Mouse (Mus musculus) liver (tissue): Measurements from ENCODE around the gene Rassf5.

Experiments used
- DNase-seq: peaks from one replicate; pipeline ENCODE4 v3.0.0-alpha.2; 2020; ENCODE audit warnings: mixed read lengths

The Rassf5 gene

GRCm38 (mm10) chr1:131207531-131207930 lies 37.5 kb downstream of the Rassf5 start:
- DNase-seq = peak; percentile 68

GRCm38 (mm10) chr1:131206342-131206741 lies 38.7 kb downstream of the Rassf5 start:
- DNase-seq = no peak

DNA sequence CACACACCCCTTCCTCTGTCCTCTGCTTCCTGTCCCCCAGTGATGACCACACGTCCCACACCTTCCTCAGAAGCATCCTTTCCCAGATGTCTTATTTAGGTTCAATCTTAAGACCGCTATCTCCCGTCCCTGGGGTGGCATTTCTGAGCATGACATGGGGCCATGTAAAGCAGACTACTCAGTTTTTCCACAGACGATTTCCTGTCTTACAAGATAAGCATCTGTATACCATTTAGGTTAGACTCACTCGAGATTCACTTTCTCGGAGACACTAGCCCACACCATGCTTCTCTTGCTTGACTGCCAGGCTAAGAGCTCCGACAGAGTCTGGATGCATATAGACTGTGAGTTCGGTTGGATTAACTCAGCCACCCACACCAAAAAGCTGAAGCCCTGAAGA lies 40.6 kb downstream of the Rassf5 start:
- no peak for DNase-seq

DNA sequence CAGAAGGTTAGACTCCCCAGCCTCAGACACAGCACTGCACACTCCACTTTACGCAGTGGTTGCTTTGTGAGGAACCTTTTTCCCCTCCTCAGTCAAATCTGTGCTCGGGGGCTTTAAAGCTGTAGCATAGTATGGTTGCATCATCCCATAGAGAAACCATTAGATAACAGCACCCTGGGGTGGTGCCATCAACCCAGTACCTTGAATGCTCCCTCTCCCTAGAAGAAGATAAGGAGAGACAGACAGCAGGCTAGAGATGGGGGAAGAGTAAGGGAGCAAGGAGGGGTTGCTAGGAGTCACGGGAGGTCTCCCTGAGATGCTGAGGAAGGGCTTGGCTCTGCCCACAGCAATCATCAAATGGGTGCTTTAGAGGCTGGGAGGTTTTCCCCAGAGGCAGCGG lies 43.7 kb downstream of the Rassf5 start:
- DNase-seq = no peak

GRCm38 (mm10) chr1:131200588-131200987 lies 44.5 kb downstream of the Rassf5 start:
- DNase-seq = no peak

DNA sequence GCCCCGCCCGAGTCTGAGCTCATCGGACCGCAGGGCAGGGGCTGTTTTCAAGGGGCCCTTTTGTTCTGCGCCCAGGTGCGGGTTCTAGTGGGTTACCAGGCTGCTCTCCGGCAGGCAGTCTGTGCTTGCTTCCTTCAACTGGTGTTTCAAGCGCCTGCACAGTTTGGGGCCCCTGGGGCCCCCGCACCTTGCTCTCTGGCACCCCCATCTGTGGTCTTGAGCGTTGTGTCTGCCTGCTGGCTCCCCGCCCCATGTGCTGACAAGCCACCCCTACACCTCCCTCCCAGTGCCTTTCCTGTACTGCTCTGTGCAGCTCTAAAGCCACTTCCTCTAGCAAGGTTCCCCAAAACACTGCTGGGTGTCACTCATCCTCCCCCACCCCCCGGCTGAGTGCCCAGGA lies 45.1 kb downstream of the Rassf5 start:
- DNase-seq = peak; percentile 65

DNA sequence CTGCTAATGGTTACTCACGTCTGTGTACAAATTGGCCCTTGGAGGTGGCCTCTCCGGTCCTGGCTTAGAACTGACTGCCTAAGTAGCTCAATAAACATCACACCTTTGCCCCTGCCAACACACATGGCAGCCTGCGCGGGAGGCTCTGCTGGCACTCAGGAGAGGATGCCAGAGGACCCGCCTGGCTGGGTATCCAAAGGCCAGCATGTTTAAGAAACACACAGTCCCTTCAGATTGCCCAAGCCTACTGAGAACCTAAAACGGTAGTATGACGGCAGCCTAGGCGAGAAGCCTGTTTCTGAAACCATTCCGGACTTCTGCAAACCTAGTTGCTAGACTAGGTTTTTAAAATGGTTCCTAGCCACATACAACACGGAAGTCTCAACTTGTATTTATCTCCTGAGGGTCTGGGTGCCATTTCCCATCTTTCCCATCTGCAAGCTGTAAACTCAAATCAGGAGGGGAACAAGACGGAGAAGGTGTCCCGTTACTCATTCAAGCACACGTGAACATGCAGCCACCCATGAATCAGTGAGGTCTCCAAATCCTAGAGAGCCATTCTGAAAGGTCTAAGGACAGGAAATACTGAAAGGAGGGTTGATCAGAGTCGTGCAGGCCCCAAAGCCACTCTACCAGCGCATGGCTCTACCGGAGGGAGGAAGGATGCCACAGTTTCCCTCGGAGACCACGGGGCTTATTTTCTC lies 45.8 kb downstream of the Rassf5 start:
- DNase-seq = no peak

- no peak for DNase-seq
Observed at GRCm38 (mm10) chr1:131198417-131198960, 46.6 kb downstream of the Rassf5 start.

- no peak for DNase-seq
Observed at GRCm38 (mm10) chr1:131196107-131196506, 49.0 kb downstream of the Rassf5 start.

DNA sequence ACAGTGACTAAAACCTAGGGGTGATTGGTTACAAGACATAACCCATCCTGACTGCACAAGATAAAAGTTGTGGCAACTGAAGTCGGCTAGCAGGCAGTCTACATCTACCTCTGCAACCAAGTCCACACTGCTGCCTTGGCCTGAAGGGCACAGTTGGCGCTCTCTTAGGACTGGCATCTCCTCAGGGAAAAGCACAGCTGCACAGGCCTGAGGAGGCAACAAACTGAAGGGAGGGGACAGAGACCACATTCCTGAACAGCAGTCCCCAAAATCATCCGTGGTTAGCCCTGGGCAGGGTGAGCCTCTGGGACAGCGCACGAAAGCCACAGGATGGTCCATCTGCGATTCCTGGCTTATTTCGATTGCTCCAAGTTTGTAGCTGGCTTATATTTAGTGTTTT lies 49.4 kb downstream of the Rassf5 start:
- no peak for DNase-seq

DNA sequence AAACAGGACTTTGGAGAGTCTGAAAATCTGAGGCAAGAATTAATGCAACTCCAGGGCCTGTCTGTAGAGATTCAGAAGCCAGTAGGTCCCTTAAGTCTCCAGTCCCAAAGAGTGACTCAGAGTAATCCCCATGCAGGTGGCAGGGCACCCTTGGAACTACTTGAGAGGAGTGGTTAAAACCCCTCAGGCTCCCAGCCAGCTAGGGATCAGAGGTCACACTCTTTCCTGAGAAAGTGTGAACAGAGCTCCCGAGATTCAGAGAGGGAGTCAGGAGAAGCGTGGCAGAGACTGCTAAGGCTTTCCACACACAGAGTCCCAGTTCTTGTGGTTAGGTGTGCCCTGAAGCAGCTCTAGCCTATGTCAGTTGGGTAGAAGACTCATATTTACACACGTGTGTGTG lies 51.3 kb downstream of the Rassf5 start:
- DNase-seq = no peak

DNA sequence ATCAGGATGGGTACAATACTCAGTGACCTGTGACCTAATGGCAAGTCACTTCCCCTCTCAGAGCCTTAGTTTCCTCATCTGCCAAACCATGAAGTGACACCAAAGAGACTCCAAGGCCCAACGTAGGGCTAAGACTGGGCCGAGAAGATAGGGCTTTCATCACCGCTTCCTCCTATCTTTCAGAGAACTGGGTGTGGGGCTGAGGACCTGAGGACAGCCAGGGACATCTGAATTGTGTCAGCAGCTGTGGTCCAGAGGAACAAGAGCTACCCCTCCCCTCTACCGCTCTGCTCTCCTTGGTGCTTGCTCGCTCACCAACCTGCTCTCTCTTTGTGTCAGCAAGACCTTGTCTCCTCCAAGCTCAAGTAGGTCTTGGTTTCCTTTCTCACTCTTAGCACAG lies 56.4 kb downstream of the Rassf5 start:
- peak; percentile 8 for DNase-seq

GRCm38 (mm10) chr1:131187856-131188255 lies 57.2 kb downstream of the Rassf5 start:
- no peak for DNase-seq

GRCm38 (mm10) chr1:131186995-131187394 lies 58.1 kb downstream of the Rassf5 start:
- no peak for DNase-seq

DNA sequence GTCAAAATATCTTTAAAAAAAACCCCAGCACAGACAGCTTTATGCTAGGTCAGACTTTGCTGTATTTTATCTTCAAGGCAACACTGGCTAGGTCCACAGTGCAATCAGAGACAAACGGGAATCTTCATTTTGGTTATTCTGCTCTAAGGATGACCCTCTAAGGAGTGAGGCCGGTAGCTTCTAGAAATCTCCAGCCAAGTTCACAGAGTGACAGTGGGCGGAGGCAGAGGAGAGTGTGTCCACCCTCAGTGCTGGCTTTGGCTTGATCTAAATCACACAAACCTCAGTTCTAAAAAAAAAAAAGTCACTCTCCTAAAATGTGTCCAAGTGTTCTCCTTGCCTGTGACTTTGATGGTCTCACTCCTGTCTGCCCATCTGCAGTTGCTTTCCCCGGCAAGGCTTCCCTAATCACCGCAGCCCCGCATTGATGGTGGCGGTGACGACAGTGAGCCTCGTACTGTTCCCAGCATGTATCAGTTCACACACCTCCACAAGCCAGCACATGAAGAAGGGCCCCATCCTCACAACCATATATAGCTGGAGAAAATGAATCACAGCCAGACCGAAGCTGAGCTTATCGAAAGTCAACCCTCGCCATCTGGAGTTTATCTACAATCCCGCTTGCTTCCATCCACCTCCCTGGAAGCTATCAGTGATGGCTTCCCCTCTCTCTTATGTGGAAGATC lies 59.1 kb downstream of the Rassf5 start:
- DNase-seq = no peak

DNA sequence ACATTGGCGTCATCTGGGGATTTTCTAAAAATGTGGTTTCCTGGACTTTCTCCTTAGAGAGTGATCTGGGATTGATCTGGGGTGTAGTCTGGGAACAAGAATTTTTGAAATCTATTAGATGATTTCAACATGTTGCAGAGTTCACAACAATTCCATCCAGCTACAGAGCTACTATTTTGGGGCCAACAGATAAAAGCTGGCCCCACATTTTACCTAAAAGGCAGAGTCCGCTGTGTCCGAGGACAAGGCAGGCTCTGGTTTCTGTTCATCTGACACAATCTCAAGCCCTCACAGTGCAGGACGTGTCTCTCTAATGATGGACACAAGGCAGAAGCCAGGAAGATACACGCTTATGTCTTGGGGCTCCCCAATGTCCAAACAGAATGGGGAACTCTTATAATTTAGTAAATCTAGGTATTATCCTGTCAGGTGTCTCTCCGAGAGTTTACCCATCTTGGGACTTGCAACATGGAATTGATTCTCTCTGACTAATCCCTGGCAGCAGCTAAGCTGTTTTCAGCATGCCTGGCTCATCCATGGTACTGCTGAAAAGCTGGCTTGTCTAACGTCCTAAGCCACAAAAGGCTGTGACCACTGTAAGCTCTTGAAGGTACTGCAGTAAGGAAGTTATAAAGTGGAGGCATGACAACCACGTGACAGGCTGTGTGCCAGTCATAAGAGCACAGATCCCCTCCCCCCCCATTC lies 60.0 kb downstream of the Rassf5 start:
- DNase-seq = no peak

DNA sequence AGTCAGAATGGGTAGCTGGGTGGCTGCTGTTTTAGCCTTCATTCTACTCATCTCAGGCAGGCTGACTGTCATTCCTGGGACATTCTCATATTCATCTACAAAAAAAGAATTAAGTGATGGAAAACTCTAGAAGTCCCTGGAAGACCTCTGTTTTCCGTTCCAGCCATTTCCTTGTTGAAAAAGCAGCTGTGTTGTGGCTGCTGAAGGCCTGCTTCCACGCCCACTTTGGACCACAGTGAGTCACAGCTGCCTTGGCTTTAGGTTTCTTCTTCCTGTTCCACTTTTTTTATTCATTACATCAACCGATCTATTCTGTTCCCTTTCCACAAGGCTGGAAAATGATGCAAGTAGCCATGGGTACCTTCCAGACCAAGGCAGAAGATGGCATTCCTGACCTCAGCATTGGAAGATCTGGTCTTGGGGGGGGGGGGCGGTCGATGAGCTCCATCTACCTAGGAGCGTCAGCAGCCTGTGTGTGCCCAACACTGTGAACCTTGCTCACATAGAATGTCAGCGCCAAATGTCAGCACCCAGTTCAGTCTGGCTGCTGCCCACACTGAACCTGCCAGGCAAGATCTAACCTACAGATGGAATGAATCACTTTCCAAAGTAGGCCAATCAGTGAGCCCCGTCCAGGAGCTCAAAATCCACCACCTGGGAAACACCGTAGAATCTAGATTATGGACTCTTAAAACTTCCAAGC lies 60.7 kb downstream of the Rassf5 start:
- no peak for DNase-seq

DNA sequence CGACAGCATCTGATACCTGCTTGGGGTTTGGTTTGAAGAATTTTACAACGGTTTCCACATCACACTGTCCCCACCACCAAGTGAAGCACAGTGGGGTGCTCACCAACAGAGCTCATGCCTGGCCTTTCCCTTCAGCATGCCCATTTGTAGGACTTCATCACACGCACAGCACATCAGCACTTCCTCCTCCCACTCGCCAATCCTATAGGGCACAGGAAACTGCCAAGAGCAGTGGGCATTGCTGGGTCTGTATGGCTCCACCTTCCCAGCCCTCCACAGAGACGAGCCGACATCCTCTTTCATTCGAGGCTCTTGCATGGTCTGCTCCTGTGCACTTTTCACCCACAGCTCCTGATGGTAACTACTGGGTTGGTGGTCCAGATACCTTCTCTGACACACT lies 61.9 kb downstream of the Rassf5 start:
- no peak for DNase-seq

DNA sequence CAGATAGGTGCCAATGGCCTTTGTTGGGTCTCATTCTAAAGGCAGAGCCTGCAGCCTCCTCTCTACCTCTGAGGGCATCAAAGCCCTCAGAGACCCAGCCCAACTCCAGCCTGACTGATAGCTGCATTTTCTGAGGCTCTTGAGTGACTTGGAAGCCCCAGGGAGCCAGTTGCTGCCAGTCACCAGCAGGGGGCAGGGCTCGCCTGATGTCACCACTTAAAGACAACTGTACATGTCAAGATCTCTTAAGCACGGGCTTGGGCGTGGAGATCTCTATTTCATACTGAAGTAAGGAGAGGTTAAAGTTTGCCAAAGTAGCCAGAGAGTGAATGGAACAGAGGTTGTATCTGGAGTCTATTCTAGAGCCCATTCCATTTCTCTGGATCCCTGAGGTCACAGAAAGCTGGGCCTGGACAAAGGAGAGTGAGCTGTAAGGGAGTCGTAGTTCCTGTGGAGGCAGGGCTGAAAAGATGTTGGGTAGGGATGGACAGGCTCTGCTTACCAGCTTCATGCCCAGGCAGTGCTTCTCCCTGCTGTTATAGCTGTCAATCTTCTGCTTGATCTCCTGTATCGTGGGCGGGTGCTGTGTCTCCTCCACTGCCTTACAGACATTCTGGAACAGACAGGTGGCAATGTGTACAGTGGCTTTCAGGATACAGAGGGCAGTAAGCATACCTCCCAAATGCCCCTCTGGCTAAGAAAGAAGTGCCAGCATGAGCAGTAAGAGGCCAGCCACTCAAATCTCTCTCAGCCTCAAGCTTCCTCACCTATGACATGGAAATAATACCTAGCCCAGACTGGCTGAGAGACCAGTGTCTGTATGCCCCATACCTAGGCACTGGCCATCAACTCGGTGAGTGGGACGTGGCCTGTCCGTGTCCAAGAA lies 63.2 kb downstream of the Rassf5 start:
- peak; percentile 78 for DNase-seq

- DNase-seq = no peak
Observed at GRCm38 (mm10) chr1:131180386-131180785, 64.7 kb downstream of the Rassf5 start.

GRCm38 (mm10) chr1:131178083-131178482 lies 67.0 kb downstream of the Rassf5 start:
- DNase-seq = no peak

- DNase-seq = no peak
Observed at GRCm38 (mm10) chr1:131177249-131177648, 67.8 kb downstream of the Rassf5 start.
